Mouse (Mus musculus): ENCODE data around the gene St6galnac3. TPM values are rescaled to one million over a fixed set of nuclear protein-coding genes. Genes with fewer than 3 reads are reported as not detected.

Gene St6galnac3
- polyA plus RNA-seq (2012; rRNA removed; ENCODE audit: low replicate concordance), result 2.4 and 5.5 TPM in 2 replicates

GRCm38 (mm10) chr3:153724701-153725668, at the start of gene St6galnac3:
St6galnac3 (minus strand) TSS chr3:153725174.

Other genes starting within 250 kb of the St6galnac3 start
- gene Asb17, start 119.0 kb upstream of the St6galnac3 start, polyA plus RNA-seq (2012; rRNA removed; ENCODE audit: low replicate concordance), result not detected in 2 replicates
- gene Msh4, start 181.0 kb upstream of the St6galnac3 start, polyA plus RNA-seq (2012; rRNA removed; ENCODE audit: low replicate concordance), result 0.03 and 0.04 TPM in 2 replicates
- gene Rabggtb, start 187.8 kb upstream of the St6galnac3 start, polyA plus RNA-seq (2012; rRNA removed; ENCODE audit: low replicate concordance), result 38.6 and 57.8 TPM in 2 replicates
- gene Acadm, start 219.5 kb upstream of the St6galnac3 start, polyA plus RNA-seq (2012; rRNA removed; ENCODE audit: low replicate concordance), result 91.6 and 191 TPM in 2 replicates
- gene Slc44a5, start 248.3 kb upstream of the St6galnac3 start, polyA plus RNA-seq (2012; rRNA removed; ENCODE audit: low replicate concordance), result 0.10 and 0.21 TPM in 2 replicates